Mouse (Mus musculus): Measurements from ENCODE around the gene Ablim2. TPM values are rescaled to one million over a fixed set of nuclear protein-coding genes. Genes with fewer than 3 reads are reported as not detected.
A peak's percentile ranks its signal among the peaks of the same experiment; 100 is the strongest.

Ablim2 gene
- polyA plus RNA-seq, 2 experiments: 1.8 to 3.8 TPM

DNA sequence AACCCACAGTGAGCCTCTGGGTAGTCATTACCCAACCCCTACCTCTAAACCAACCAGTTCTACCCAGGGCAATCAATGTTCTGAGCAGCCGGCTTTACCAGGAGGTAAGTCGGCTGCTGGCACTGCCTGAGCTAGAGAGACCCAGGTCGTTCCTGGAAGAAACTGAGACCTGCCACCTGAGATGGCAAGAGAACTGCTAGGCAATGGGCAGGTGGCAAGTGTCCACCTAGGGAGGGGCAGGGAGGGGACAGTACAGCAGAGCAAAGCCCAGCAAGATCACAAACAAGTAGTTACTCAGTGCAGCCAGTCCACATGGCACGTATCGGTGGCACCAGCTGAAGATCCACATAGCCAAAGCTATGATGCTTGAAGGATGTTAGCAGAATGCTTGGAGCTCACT is 118.6 kb downstream of the Ablim2 start:
- Histone ChIP-seq H3K4me3 (replicated peaks; ENCODE audit: low read length) (no peak overlapping the region), H3K36me3 (ENCODE audit: control insufficient read depth, insufficient read depth, low read length) (no peaks in the 10 kb centered on the region), H3K4me1 (ENCODE audit: control insufficient read depth, insufficient read depth, low read length) (no peaks in the 10 kb centered on the region), H3K27me3 (ENCODE audit: control insufficient read depth, insufficient read depth, low read length) (no peaks in the 10 kb centered on the region), H3K9me3 (ENCODE audit: control insufficient read depth, low read length) (no peaks in the 10 kb centered on the region), H3K27ac (replicated peaks; ENCODE audit: low read depth, low read length) (no peak overlapping the region), H3K9ac (ENCODE audit: low read depth, low read length, severe bottlenecking) (no peak overlapping the region), H3K4me2 (replicated peaks; ENCODE audit: low read depth, low read length, severe bottlenecking) (no peak overlapping the region)
- ATAC-seq (ENCODE audit: low FRiP score, low read depth) (no peak), DNase-seq (ENCODE audit: low spot score) (no peak)
- TF ChIP-seq POLR2A (IDR thresholded peaks at IDR 0.05; ENCODE audit: borderline replicate concordance, extremely low read depth, insufficient read depth, insufficient read length): no peak
- 81% methylated on average over 5 of the region's 5 CpGs for WGBS

DNA sequence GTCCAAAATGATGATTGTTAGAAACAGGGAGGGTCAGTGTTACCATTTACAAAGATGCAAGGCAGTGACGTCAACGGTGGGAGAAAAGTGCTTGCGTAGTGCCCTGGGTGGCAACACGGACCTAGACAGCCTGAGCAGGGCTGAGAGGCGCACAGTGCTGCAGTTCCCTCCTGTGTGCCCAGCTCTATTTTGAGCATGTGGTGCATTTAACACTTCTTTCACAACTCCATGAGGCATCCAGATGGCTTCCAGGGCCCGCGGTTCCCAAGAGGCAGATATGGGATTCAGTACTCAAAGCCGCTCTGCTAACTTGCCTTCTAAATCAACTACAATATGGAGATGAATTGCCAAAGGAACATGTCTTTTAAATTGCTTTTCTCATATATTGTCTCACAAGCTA is 121.5 kb downstream of the Ablim2 start:
- H3K9me3 ChIP-seq (ENCODE audit: control insufficient read depth, low read length): no peaks in the 10 kb centered on the region
- ATAC-seq (ENCODE audit: low FRiP score, low read depth): no peak

DNA sequence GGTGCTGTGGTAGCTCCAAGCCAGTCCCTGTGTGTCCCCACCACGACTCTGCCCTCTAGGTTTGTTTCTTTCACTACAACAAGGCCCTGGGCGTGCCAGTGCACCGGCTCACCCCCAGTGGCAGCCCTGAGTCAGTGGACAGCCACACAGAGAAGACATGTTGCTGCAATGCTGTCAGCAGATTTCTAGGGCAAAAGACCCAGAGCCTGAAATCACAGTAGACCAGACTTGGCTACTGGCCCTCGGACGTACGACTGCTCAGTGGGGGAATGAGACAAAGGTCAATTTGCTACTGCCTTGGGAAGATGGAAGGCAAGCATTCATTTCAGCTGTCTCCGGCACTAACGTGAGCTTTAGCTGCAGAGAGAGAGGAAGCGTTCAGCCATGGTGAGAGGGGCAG is 124.7 kb downstream of the Ablim2 start:
- Histone ChIP-seq H3K4me2 (replicated peaks; ENCODE audit: low read depth, low read length, severe bottlenecking) (no peak overlapping the region), H3K4me3 (replicated peaks; ENCODE audit: low read length) (no peak overlapping the region), H3K36me3 (ENCODE audit: control insufficient read depth, insufficient read depth, low read length) (no peaks in the 10 kb centered on the region), H3K9ac (ENCODE audit: low read depth, low read length, severe bottlenecking) (no peak overlapping the region), H3K27me3 (ENCODE audit: control insufficient read depth, insufficient read depth, low read length) (no peaks in the 10 kb centered on the region), H3K4me1 (ENCODE audit: control insufficient read depth, insufficient read depth, low read length) (no peaks in the 10 kb centered on the region), H3K9me3 (ENCODE audit: control insufficient read depth, low read length) (no peaks in the 10 kb centered on the region), H3K27ac (replicated peaks; ENCODE audit: low read depth, low read length) (no peak overlapping the region)
- 70% methylated on average over 9 of the region's 9 CpGs for WGBS
- no peak for TF ChIP-seq POLR2A (IDR thresholded peaks at IDR 0.05; ENCODE audit: borderline replicate concordance, extremely low read depth, insufficient read depth, insufficient read length)
- ATAC-seq (ENCODE audit: low FRiP score, low read depth) (no peak), DNase-seq (ENCODE audit: low spot score) (no peak)

More for the DNA sequence above, 121.5 kb downstream of the Ablim2 start:
- 65% methylated on average over 8 of the region's 8 CpGs for whole genome bisulfite sequencing
- Histone ChIP-seq H3K4me3 (replicated peaks; ENCODE audit: low read length) (no peak overlapping the region), H3K27ac (replicated peaks; ENCODE audit: low read depth, low read length) (no peak overlapping the region), H3K4me2 (replicated peaks; ENCODE audit: low read depth, low read length, severe bottlenecking) (no peak overlapping the region), H3K9ac (ENCODE audit: low read depth, low read length, severe bottlenecking) (no peak overlapping the region), H3K36me3 (ENCODE audit: control insufficient read depth, insufficient read depth, low read length) (no peaks in the 10 kb centered on the region), H3K27me3 (ENCODE audit: control insufficient read depth, insufficient read depth, low read length) (no peaks in the 10 kb centered on the region), H3K4me1 (ENCODE audit: control insufficient read depth, insufficient read depth, low read length) (no peaks in the 10 kb centered on the region)
- TF ChIP-seq POLR2A (IDR thresholded peaks at IDR 0.05; ENCODE audit: borderline replicate concordance, extremely low read depth, insufficient read depth, insufficient read length): no peak
- no peak for DNase-seq (ENCODE audit: low spot score)

DNA sequence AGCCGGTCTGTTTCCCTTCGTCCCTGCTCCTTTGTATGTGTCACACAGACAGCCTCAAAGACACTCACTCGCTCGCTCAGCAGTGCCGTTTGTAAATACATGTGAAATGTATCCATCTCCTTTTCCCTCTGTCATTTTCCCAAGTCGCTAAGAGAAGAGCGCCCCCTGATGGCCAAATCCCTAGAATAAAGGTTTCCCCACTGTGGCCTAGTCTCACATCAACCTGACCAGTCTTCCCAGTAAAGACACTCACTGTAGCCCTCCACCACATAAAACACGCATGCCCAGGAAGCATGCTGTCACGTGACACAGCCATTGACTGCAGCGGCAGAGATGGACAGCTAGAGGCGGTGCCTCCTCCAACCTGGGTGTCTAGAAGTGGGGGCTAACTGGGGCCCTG is 126.6 kb downstream of the Ablim2 start:
- DNase-seq (ENCODE audit: low spot score): peak; percentile 19
- no peak for TF ChIP-seq POLR2A (IDR thresholded peaks at IDR 0.05; ENCODE audit: borderline replicate concordance, extremely low read depth, insufficient read depth, insufficient read length)
- no peak overlapping the region for H3K4me2 ChIP-seq (replicated peaks; ENCODE audit: low read depth, low read length, severe bottlenecking)

DNA sequence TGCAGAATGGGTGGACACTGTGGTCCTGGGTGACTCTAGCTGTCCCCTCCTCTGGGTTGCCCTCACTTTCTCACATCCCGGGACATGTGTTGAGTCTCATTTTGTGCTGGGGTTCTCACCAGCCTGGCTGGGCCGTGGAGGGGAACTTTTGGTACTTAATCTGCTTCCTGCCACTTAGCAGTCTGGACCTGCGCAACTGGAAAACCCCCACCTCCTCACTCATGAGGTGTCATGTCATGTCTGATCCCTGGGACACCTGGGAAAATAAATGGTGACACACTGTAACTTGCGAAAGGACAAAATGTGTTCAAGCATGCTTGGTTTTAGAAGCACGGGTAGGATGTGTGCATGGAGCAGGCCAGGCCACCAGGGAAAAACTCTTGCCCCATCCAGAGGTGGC is 127.0 kb downstream of the Ablim2 start:
- Histone ChIP-seq H3K4me2 (replicated peaks; ENCODE audit: low read depth, low read length, severe bottlenecking) (no peak overlapping the region), H3K9me3 (ENCODE audit: control insufficient read depth, low read length) (no peaks in the 10 kb centered on the region), H3K36me3 (ENCODE audit: control insufficient read depth, insufficient read depth, low read length) (no peaks in the 10 kb centered on the region), H3K27ac (replicated peaks; ENCODE audit: low read depth, low read length) (no peak overlapping the region), H3K4me3 (replicated peaks; ENCODE audit: low read length) (no peak overlapping the region), H3K4me1 (ENCODE audit: control insufficient read depth, insufficient read depth, low read length) (no peaks in the 10 kb centered on the region), H3K9ac (ENCODE audit: low read depth, low read length, severe bottlenecking) (no peak overlapping the region), H3K27me3 (ENCODE audit: control insufficient read depth, insufficient read depth, low read length) (no peaks in the 10 kb centered on the region)
- ATAC-seq (ENCODE audit: low FRiP score, low read depth): no peak
- no peak for DNase-seq (ENCODE audit: low spot score)
- TF ChIP-seq POLR2A (IDR thresholded peaks at IDR 0.05; ENCODE audit: borderline replicate concordance, extremely low read depth, insufficient read depth, insufficient read length): no peak
- 86% methylated on average over 5 of the region's 5 CpGs for WGBS

More for the DNA sequence above, 126.6 kb downstream of the Ablim2 start:
- Histone ChIP-seq H3K36me3 (ENCODE audit: control insufficient read depth, insufficient read depth, low read length) (no peaks in the 10 kb centered on the region), H3K27ac (replicated peaks; ENCODE audit: low read depth, low read length) (no peak overlapping the region), H3K9me3 (ENCODE audit: control insufficient read depth, low read length) (no peaks in the 10 kb centered on the region), H3K4me3 (replicated peaks; ENCODE audit: low read length) (no peak overlapping the region), H3K27me3 (ENCODE audit: control insufficient read depth, insufficient read depth, low read length) (no peaks in the 10 kb centered on the region), H3K9ac (ENCODE audit: low read depth, low read length, severe bottlenecking) (no peak overlapping the region), H3K4me1 (ENCODE audit: control insufficient read depth, insufficient read depth, low read length) (no peaks in the 10 kb centered on the region)
- ATAC-seq (ENCODE audit: low FRiP score, low read depth): no peak
- 38% methylated on average over 11 of the region's 11 CpGs for WGBS

DNA sequence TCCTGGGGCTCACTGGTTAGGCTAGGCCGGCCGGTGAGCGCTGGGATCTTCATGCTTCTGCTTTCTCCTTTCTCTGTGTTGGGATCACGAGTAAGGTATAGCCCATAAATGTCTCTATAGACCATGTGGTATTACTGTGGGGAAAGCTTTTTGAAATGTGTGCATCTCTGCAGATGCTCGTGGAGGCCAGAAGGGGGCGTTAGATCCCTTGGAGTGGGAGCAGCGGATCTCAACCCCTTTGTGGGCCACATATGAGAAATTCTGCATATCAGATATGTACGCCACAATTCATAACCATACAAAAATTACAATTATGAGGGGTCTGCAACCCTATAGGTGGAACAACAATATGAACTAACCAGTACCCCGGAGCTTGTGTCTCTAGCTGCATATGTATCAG is 131.3 kb downstream of the Ablim2 start:
- 49% methylated on average over 9 of the region's 9 CpGs for WGBS
- no peaks in the 10 kb centered on the region for H3K9me3 ChIP-seq (ENCODE audit: control insufficient read depth, low read length)
- no peaks in the 10 kb centered on the region for H3K36me3 ChIP-seq (ENCODE audit: control insufficient read depth, insufficient read depth, low read length)
- no peak for TF ChIP-seq POLR2A (IDR thresholded peaks at IDR 0.05; ENCODE audit: borderline replicate concordance, extremely low read depth, insufficient read depth, insufficient read length)
- H3K27me3 ChIP-seq (ENCODE audit: control insufficient read depth, insufficient read depth, low read length): no peaks in the 10 kb centered on the region
- ATAC-seq (ENCODE audit: low FRiP score, low read depth) (no peak), DNase-seq (ENCODE audit: low spot score) (no peak)
- no peak overlapping the region for H3K27ac ChIP-seq (replicated peaks; ENCODE audit: low read depth, low read length)
- H3K4me2 ChIP-seq (replicated peaks; ENCODE audit: low read depth, low read length, severe bottlenecking): no peak overlapping the region
- no peak overlapping the region for H3K4me3 ChIP-seq (replicated peaks; ENCODE audit: low read length)
- H3K4me1 ChIP-seq (ENCODE audit: control insufficient read depth, insufficient read depth, low read length): no peaks in the 10 kb centered on the region
- H3K9ac ChIP-seq (ENCODE audit: low read depth, low read length, severe bottlenecking): no peak overlapping the region
